Mouse (Mus musculus) erythroblast, embryonic 14.5 days (primary cell): ENCODE measurements at regions not wholly inside any gene's neighbourhood (a gene's known extent, or its start where the extent isn't known, plus 50 kb on each side); places are given as distances from the start of the nearest gene placed in this dataset.

Experiments
- GATA1 ChIP-seq: IDR thresholded peaks from 2 replicates; pipeline ENCODE4 v1.6.1; 2012; ENCODE audit warnings: low read length, inconsistent platforms, mixed read lengths
- TAL1 ChIP-seq: IDR thresholded peaks from 3 replicates; pipeline ENCODE4 v1.6.1; 2012; ENCODE audit warnings: low read length, inconsistent platforms, mixed read lengths

DNA sequence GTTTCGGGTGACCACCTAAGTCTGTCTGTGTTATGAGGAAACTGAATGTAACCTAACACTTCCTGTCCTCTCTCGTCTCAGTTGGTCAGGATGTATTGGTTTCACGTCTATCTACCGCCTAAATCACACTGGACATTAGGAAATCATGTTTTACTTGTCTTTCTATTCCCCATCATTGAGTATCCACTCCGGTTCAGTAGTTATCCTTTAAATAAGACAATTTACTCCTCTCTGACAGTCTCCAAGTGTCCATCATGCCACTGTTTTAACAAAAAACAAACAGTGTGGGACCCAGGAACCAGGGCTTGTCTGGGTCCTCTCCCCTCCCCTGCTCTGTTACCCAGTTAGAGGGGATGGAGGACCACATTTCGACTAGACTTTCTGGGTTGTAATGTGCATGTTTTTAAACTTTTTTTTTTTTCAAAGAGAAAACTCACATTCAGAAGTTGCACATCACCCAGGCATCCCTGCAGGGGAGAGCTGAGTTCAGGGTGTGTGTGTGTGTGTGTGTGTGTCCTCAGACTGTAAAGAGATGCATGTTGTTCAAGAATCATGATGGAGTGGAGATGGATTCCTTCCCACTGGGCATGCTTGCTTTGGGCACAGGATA, 65.5 kb upstream of the Cpsf6 start:
- TF ChIP-seq GATA1, result no peak
- TF ChIP-seq TAL1, result no peak
